Mouse (Mus musculus) ES-Bruce4 (cell line): Measurements from ENCODE around the gene Ccm2. TPM values are rescaled to one million over a fixed set of nuclear protein-coding genes. Genes with fewer than 3 reads are reported as not detected.

Experiments
- H3K27ac ChIP-seq: 2 replicates; pipeline ENCODE4 v1.5.1; 2012; ENCODE audit warnings: low read length, inconsistent platforms; ENCODE audit not compliant: insufficient read depth
- H3K27me3 ChIP-seq: 2 replicates; pipeline ENCODE4 v1.6.1; 2012; ENCODE audit warnings: mild to moderate bottlenecking, low read length, inconsistent platforms; ENCODE audit not compliant: control insufficient read depth, poor library complexity, insufficient read depth, severe bottlenecking
- H3K36me3 ChIP-seq: 2 replicates; pipeline ENCODE4 v1.6.1; 2012; ENCODE audit warnings: inconsistent platforms, mild to moderate bottlenecking, low read length, moderate library complexity; ENCODE audit not compliant: control insufficient read depth, poor library complexity, insufficient read depth, severe bottlenecking
- H3K4me1 ChIP-seq: one replicate; pipeline ENCODE4 v1.8.1; 2011; ENCODE audit warnings: low read length; ENCODE audit not compliant: control insufficient read depth, insufficient read depth
- H3K4me3 ChIP-seq: 2 replicates; pipeline ENCODE4 v1.5.1; 2011; ENCODE audit warnings: low read depth, mild to moderate bottlenecking, low read length
- H3K9ac ChIP-seq: 2 replicates; pipeline ENCODE4 v1.6.1; 2012; ENCODE audit warnings: low read depth, mild to moderate bottlenecking, inconsistent platforms; ENCODE audit not compliant: poor library complexity, severe bottlenecking
- H3K9me3 ChIP-seq: replicated peaks from 2 replicates; pipeline ENCODE4 v1.6.1; 2012; ENCODE audit warnings: mild to moderate bottlenecking, low read length, inconsistent platforms; ENCODE audit not compliant: control insufficient read depth, poor library complexity, insufficient read depth, severe bottlenecking
- CTCF ChIP-seq: IDR thresholded peaks from one replicate; pipeline ENCODE4 v1.8.1; 2011; ENCODE audit warnings: low read depth, low read length
- EP300 ChIP-seq: IDR thresholded peaks from 2 replicates; pipeline ENCODE4 v1.6.1; 2011; ENCODE audit warnings: low read depth, low read length; ENCODE audit not compliant: insufficient read depth
- POLR2A ChIP-seq: IDR thresholded peaks from one replicate; pipeline ENCODE4 v1.8.1; 2011; ENCODE audit warnings: low read length; ENCODE audit not compliant: insufficient read depth
- polyA plus RNA-seq: library from polyadenylated mRNA; stranded (reverse); fragments of >200 nt; gene quantifications from 2 replicates; pipeline ENCODE4 v1.2.4, GENCODE M21; 2011; ENCODE audit warnings: low read depth; ENCODE audit not compliant: missing spikeins, insufficient read depth, insufficient read length

The Ccm2 gene
- polyA plus RNA-seq, 1 experiment: 36.5 TPM

GRCm38 (mm10) chr11:6545186-6545856, 1.4 kb upstream of the Ccm2 start:
- peak overlapping the region; percentile 88 for H3K9ac ChIP-seq
- H3K4me3 ChIP-seq: no peak overlapping the region
- H3K36me3 ChIP-seq: no peaks in the 10 kb centered on the region; the same call in 1 of the 2 replicates
- no peaks in the 10 kb centered on the region for H3K27me3 ChIP-seq
- no peaks in the 10 kb centered on the region for H3K9me3 ChIP-seq
- TF ChIP-seq POLR2A (no peak), EP300 (no peak), CTCF (no peak)
- H3K27ac ChIP-seq: peak overlapping the region; percentile 97
- peaks cover 2% of the 10 kb centered on the region for H3K4me1 ChIP-seq

DNA sequence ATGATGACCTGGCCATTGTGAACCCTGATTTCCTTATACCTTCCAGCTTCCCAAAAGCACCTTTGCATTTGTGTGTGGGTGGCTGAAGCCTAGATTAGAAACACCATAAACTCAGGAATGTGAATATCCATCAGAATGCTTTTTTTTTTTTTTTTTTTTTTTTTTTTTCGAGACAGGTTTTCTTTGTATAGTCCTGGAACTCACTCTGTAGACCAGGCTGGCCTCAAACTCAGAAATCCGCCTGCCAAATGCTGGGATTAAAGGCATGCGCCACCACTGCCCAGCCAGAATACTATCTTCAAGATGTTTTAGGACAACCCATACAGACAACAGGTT, 862 bp upstream of the Ccm2 start:
- peak overlapping the region; percentile 88 for H3K9ac ChIP-seq
- peaks cover 3% of the 10 kb centered on the region; the same call in 1 of the 2 replicates for H3K36me3 ChIP-seq
- H3K4me1 ChIP-seq: peaks cover 2% of the 10 kb centered on the region
- no peaks in the 10 kb centered on the region for H3K9me3 ChIP-seq
- peak overlapping the region; percentile 97 for H3K27ac ChIP-seq
- no peaks in the 10 kb centered on the region for H3K27me3 ChIP-seq
- H3K4me3 ChIP-seq: peak overlapping the region; percentile 97
- TF ChIP-seq CTCF (no peak), POLR2A (no peak), EP300 (no peak)

DNA sequence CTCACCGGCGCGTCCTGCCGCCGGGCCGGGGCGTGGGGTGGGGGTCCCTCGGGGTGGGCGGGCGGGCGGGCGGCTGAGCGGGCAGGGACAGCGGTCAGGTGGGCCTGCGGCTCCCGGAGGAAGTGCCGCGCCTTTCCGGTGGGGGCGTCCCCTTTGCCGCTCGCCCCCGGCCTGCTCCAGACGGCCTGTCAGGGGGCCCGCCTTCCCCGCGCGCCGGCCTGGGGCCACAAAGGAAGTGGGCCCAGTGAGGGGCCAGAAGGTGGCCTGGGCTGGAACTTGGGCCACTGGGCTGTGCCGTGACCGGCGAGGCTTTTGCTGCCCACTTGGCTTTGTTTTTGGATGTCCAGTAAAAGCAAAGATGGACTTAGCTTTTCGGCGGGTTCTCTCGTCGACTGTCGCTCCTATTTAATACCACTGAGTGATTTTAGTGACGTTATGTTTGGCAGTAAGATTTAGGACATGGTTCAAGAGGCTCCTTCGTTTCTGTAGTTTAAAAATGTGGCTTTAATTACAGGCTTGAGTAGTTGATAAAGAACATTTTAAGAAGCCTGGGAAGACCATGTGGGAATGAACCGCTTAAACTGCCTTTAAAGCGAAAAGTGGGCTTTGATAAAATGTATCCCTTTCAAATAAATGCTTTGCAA, 472 bp downstream of the Ccm2 start:
- Histone ChIP-seq H3K27me3 (no peaks in the 10 kb centered on the region), H3K9ac (peak overlapping the region; percentile 88), H3K4me1 (peaks cover 2% of the 10 kb centered on the region), H3K9me3 (no peaks in the 10 kb centered on the region), H3K4me3 (peak overlapping the region; percentile 96), H3K27ac (peak overlapping the region; percentile 76), H3K36me3 (peaks cover 7% of the 10 kb centered on the region; the same call in 1 of the 2 replicates)
- TF ChIP-seq POLR2A: no peak
- TF ChIP-seq CTCF: no peak
- TF ChIP-seq EP300: no peak

DNA sequence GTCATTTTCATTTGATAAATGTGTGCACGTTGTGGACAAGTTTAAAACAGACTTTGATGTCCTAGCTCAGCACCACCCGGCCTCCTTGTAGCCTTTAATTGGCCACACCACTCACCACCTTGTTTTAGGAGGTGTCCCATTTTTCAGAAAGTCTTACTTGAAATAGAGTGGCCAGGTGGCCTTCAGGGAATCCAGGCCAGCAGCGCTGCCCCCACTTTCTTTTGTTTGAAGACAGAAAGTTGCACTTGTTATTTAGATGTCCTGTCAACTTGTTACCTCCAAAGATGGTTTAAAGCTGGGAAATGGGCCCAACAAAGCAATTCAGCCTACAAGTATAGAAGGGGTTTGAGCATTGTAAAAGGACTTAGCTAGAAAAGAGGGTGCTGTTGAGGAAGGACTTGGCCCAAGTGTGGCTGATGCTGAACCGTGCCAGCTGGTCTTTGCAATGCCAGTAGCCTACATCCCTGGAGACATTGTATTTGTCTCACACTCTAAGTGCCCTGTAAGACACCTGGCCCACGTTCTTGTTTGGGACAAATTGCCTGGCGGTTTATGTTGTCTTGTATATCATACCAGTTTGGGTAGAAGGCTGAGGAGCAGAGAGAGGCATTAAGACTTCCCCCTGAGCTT, 1.1 kb downstream of the Ccm2 start:
- TF ChIP-seq EP300 (no peak), POLR2A (no peak), CTCF (no peak)
- no peaks in the 10 kb centered on the region for H3K9me3 ChIP-seq
- peaks cover 2% of the 10 kb centered on the region for H3K4me1 ChIP-seq
- H3K4me3 ChIP-seq: peak overlapping the region; percentile 96
- no peaks in the 10 kb centered on the region for H3K27me3 ChIP-seq
- H3K27ac ChIP-seq: peak overlapping the region; percentile 76; the same call in 1 of the 2 replicates
- H3K9ac ChIP-seq: peak overlapping the region; percentile 88
- H3K36me3 ChIP-seq: peaks cover 9% of the 10 kb centered on the region; the same call in 1 of the 2 replicates

DNA sequence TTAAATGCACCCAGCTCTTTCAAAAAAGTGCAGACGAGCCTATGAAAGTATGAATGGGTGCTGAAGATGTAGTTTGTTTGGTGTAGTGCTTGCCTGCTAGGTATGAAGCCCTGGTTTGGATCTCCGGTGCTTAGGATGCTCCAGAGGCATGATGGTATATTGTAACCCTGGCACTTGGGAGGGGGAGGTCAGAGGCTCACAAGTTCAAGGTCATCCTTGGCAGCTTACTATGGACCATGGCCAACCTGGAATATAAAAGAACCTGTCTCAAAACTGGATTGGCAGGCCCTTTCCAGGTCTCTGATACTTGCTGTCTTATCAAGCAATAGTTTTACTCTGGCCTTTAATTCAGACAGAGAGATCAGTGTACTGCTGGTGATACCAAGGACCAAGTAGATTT, 3.1 kb downstream of the Ccm2 start:
- Histone ChIP-seq H3K27ac (no peak overlapping the region), H3K27me3 (no peaks in the 10 kb centered on the region), H3K4me1 (peaks cover 2% of the 10 kb centered on the region), H3K9me3 (no peaks in the 10 kb centered on the region), H3K4me3 (no peak overlapping the region), H3K36me3 (peaks cover 9% of the 10 kb centered on the region; the same call in 1 of the 2 replicates), H3K9ac (no peak overlapping the region)
- TF ChIP-seq POLR2A (no peak), CTCF (no peak)

- Histone ChIP-seq H3K27me3 (no peaks in the 10 kb centered on the region), H3K9ac (no peak overlapping the region), H3K27ac (no peak overlapping the region), H3K36me3 (peaks cover 9% of the 10 kb centered on the region; the same call in 1 of the 2 replicates), H3K4me3 (no peak overlapping the region), H3K9me3 (no peaks in the 10 kb centered on the region), H3K4me1 (peaks cover 2% of the 10 kb centered on the region)
- TF ChIP-seq EP300: no peak
- TF ChIP-seq POLR2A: no peak
- TF ChIP-seq CTCF: no peak
Measured at GRCm38 (mm10) chr11:6550201-6550600, 3.5 kb downstream of the Ccm2 start.
